Mouse (Mus musculus): ENCODE measurements around the gene Bhlhe23. TPM values are rescaled to one million over a fixed set of nuclear protein-coding genes. Genes with fewer than 3 reads are reported as not detected.

Gene Bhlhe23
- total RNA-seq, 2 experiments from 2014 or later, result not detected

- peak; percentile 67 for ATAC-seq (replicated peaks; ENCODE audit: low FRiP score, low TSS enrichment, poor library complexity, severe bottlenecking)
Observed at GRCm38 (mm10) chr2:180779226-180780104, 2.8 kb upstream of the Bhlhe23 start.

DNA sequence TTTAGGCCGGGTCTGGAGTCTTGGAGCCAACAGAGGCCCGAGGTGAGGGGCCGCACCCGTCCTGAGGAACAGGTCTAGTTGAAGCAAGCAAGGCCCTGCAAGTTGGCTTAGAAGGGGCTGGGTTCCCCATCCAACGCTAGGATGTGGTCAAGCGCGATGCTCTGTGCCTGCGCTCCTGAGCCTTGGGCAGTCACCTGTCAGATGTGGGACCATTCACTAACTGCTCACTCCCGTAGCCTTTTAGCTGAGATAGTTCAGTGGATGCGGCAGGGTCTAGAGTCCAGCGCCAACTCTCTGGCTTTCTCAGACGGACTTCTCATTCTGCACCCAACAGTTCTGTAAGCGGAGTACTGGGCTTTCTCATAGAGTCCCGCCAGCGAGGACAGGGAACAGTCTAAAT lies 1.1 kb downstream of the Bhlhe23 start:
- ATAC-seq (replicated peaks; ENCODE audit: low FRiP score, low TSS enrichment, poor library complexity, severe bottlenecking), result no peak

DNA sequence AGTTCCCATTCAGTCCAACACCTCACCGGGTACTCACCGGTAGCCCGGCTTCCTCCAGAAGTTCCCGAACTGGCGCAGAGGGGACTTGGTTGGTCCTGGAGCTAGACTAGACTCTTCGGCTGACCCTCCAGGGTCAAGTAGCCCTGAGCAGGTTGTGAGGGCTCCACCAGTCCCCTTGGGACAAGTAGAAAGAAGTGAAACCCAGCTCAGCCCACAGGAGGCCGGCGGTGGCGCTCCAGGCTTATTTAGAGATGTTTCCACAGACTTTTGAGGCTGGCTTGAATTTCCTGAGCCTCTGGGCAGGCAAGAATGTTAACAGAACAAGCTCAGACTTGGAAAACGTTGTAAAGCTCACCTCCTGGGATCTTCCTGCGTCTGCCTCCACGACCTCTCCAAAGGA lies 1.5 kb downstream of the Bhlhe23 start:
- no peak for ATAC-seq (replicated peaks; ENCODE audit: low FRiP score, low TSS enrichment, poor library complexity, severe bottlenecking)

GRCm38 (mm10) chr2:180765713-180766112 lies 11.0 kb downstream of the Bhlhe23 start:
- no peak for ATAC-seq (replicated peaks; ENCODE audit: low FRiP score, low TSS enrichment, poor library complexity, severe bottlenecking)

GRCm38 (mm10) chr2:180764986-180765385 lies 11.7 kb downstream of the Bhlhe23 start:
- ATAC-seq (replicated peaks; ENCODE audit: low FRiP score, low TSS enrichment, poor library complexity, severe bottlenecking), result no peak

GRCm38 (mm10) chr2:180758513-180759263 lies 18.0 kb downstream of the Bhlhe23 start:
- no peak for ATAC-seq (replicated peaks; ENCODE audit: low FRiP score, low TSS enrichment, poor library complexity, severe bottlenecking)

GRCm38 (mm10) chr2:180756786-180757185 lies 19.9 kb downstream of the Bhlhe23 start:
- no peak for ATAC-seq (replicated peaks; ENCODE audit: low FRiP score, low TSS enrichment, poor library complexity, severe bottlenecking)

- ATAC-seq (replicated peaks; ENCODE audit: low FRiP score, low TSS enrichment, poor library complexity, severe bottlenecking), result peak; percentile 82
Observed at GRCm38 (mm10) chr2:180755896-180756295, 20.8 kb downstream of the Bhlhe23 start.

- no peak for ATAC-seq (replicated peaks; ENCODE audit: low FRiP score, low TSS enrichment, poor library complexity, severe bottlenecking)
Observed at GRCm38 (mm10) chr2:180754976-180755688, 21.6 kb downstream of the Bhlhe23 start.

DNA sequence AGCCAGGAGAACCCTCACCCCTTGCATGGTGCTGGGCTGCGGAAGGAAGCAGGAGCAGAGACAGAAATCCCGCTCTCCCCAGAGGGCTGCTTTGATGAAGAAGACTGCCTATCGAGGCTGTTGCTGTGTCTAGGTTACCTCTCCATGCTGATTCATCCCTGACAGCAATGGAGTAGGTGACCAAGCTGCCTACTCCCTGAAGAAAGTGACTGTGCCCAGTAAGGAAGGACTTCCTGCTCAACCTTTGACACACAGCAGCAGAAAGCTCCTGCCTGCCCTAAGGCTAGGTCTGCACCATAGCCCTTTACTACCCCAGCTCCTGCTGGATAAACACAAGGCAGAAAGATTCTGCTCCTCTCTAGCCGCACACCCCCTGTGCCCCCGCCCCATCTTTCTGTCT lies 27.8 kb downstream of the Bhlhe23 start:
- no peak for ATAC-seq (replicated peaks; ENCODE audit: low FRiP score, low TSS enrichment, poor library complexity, severe bottlenecking)

GRCm38 (mm10) chr2:180746569-180747192 lies 30.0 kb downstream of the Bhlhe23 start:
- no peak for ATAC-seq (replicated peaks; ENCODE audit: low FRiP score, low TSS enrichment, poor library complexity, severe bottlenecking)

GRCm38 (mm10) chr2:180745248-180745927 lies 31.3 kb downstream of the Bhlhe23 start:
- ATAC-seq (replicated peaks; ENCODE audit: low FRiP score, low TSS enrichment, poor library complexity, severe bottlenecking), result peak; percentile 91

- ATAC-seq (replicated peaks; ENCODE audit: low FRiP score, low TSS enrichment, poor library complexity, severe bottlenecking), result no peak
Observed at GRCm38 (mm10) chr2:180743321-180743720, 33.4 kb downstream of the Bhlhe23 start.

- no peak for ATAC-seq (replicated peaks; ENCODE audit: low FRiP score, low TSS enrichment, poor library complexity, severe bottlenecking)
Observed at GRCm38 (mm10) chr2:180742820-180743219, 33.9 kb downstream of the Bhlhe23 start.

- no peak for ATAC-seq (replicated peaks; ENCODE audit: low FRiP score, low TSS enrichment, poor library complexity, severe bottlenecking)
Observed at GRCm38 (mm10) chr2:180741421-180741820, 35.3 kb downstream of the Bhlhe23 start.

DNA sequence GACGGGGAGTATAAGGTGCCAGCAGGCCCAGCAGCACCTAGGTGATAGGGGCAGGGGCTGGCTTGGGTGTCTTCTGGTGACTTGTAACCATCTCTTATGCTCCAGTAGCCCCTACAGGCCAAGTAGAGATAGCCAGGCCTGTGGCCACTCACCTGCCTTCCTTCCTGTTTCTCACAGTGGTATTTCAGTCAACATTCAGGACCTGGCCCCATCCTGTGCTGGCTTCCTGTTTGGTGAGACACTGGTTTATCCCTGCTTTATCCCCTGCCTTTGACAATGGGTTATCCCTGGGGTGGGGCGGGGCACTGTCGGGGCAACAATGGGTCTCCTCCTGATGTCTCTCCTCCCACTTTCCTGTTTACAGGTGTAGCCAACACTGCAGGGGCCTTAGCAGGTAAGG lies 36.4 kb downstream of the Bhlhe23 start:
- no peak for ATAC-seq (replicated peaks; ENCODE audit: low FRiP score, low TSS enrichment, poor library complexity, severe bottlenecking)

DNA sequence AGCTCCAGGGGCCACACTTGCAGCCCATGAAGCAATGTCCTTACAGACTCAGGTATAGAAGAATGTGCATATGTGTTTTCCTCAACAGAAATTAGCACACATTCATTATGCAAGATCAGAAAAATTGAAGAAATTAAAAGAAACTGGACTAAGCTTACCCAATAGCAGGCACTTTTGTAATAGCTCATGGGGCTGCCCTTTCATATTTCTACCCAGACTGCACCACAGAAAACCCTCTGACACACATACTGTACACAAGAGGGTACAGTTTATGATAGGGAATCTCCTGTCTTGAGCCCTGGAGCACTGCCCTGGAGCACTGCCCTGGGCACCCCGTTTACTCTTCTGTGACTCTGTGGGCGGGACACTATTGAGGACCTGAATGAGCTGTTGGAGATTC lies 38.7 kb downstream of the Bhlhe23 start:
- ATAC-seq (replicated peaks; ENCODE audit: low FRiP score, low TSS enrichment, poor library complexity, severe bottlenecking), result no peak

- no peak for ATAC-seq (replicated peaks; ENCODE audit: low FRiP score, low TSS enrichment, poor library complexity, severe bottlenecking)
Observed at GRCm38 (mm10) chr2:180735232-180735631, 41.5 kb downstream of the Bhlhe23 start.

- peak; percentile 68 for ATAC-seq (replicated peaks; ENCODE audit: low FRiP score, low TSS enrichment, poor library complexity, severe bottlenecking)
Observed at GRCm38 (mm10) chr2:180731984-180732383, 44.7 kb downstream of the Bhlhe23 start.
